Mouse (Mus musculus) hindbrain, embryonic 14.5 days (tissue): Measurements from ENCODE around the gene Arntl2. TPM values are rescaled to one million over a fixed set of nuclear protein-coding genes. Genes with fewer than 3 reads are reported as not detected.
A peak's percentile ranks its signal among the peaks of the same experiment; 100 is the strongest.

Source experiments
- ATAC-seq: fragments of 200-750 bp; cut with Nextera tagmentation; 2 replicates; pipeline ENCODE4 v1.8.0; 2017; ENCODE audit warnings: moderate number of reproducible peaks, mild to moderate bottlenecking, moderate TSS enrichment, moderate library complexity; ENCODE audit not compliant: low FRiP score
- DNase-seq: peaks from one replicate; pipeline ENCODE4 v3.0.0-alpha.2; 2015; ENCODE audit warnings: low spot score
- H3K27ac ChIP-seq: fragments of 300-500 bp; sonication (generic); 2 replicates; pipeline ENCODE4 v1.5.1; 2014; ENCODE audit warnings: mild to moderate bottlenecking, moderate library complexity
- H3K27me3 ChIP-seq: fragments of 300-500 bp; sonication (generic); 2 replicates; pipeline ENCODE4 v1.6.1; 2014; ENCODE audit warnings: mild to moderate bottlenecking, low read length, mixed read lengths; ENCODE audit not compliant: control insufficient read depth, insufficient read depth
- H3K36me3 ChIP-seq: fragments of 300-500 bp; sonication (generic); replicated peaks from 2 replicates; pipeline ENCODE4 v1.6.1; 2014; ENCODE audit not compliant: control insufficient read depth, insufficient read depth
- H3K4me1 ChIP-seq: fragments of 300-500 bp; sonication (generic); replicated peaks from 2 replicates; pipeline ENCODE4 v1.6.1; 2014; ENCODE audit warnings: antibody characterized with exemption, low read length, mixed read lengths; ENCODE audit not compliant: control insufficient read depth, insufficient read depth
- H3K4me2 ChIP-seq: fragments of 300-500 bp; sonication (generic); replicated peaks from 2 replicates; pipeline ENCODE4 v1.6.1; 2014; ENCODE audit warnings: mild to moderate bottlenecking, moderate library complexity
- H3K4me3 ChIP-seq: fragments of 300-500 bp; sonication (generic); replicated peaks from 2 replicates; pipeline ENCODE4 v1.5.1; 2014; ENCODE audit warnings: mild to moderate bottlenecking, low read length
- H3K9ac ChIP-seq: fragments of 300-500 bp; sonication (generic); 2 replicates; pipeline ENCODE4 v1.6.1; 2014
- H3K9me3 ChIP-seq: fragments of 300-500 bp; sonication (generic); 2 replicates; pipeline ENCODE4 v1.6.1; 2016; ENCODE audit warnings: low read length; ENCODE audit not compliant: control insufficient read depth
- WGBS: fragments of 180-500 bp; shearing (Covaris S2); extraction: QIAGEN DNeasy Blood & Tissue Kit; methylation state at CpG from one replicate; pipeline ENCODE4 v1.1.7; 2014; 5-methylcytosine and 5-hydroxymethylcytosine counted together
- polyA plus RNA-seq: library from polyadenylated mRNA; unstranded; fragments of >200 nt; fragmentation: Nextera tagmentation; extraction: Ambion mirVana; gene quantifications from 2 replicates; pipeline ENCODE4 v1.2.1, GENCODE M21; 2014

The Arntl2 gene
- polyA plus RNA-seq, 1 experiment from 2014 or later: 2.5 TPM

GRCm38 (mm10) chr6:146837316-146837715 is 41.5 kb downstream of the Arntl2 start:
- no peak overlapping the region for H3K4me2 ChIP-seq
- no peaks in the 10 kb centered on the region for H3K27me3 ChIP-seq
- no peaks in the 10 kb centered on the region for H3K9me3 ChIP-seq
- H3K36me3 ChIP-seq: no peaks in the 10 kb centered on the region
- DNase-seq (no peak), ATAC-seq (no peak)
- no peak overlapping the region for H3K4me3 ChIP-seq
- H3K27ac ChIP-seq: no peak overlapping the region
- H3K4me1 ChIP-seq: no peaks in the 10 kb centered on the region
- 82% methylated on average over 7 of the region's 7 CpGs for WGBS
- no peak overlapping the region for H3K9ac ChIP-seq

GRCm38 (mm10) chr6:146838366-146838765 is 42.5 kb downstream of the Arntl2 start:
- DNase-seq (no peak), ATAC-seq (no peak)
- Histone ChIP-seq H3K27me3 (no peaks in the 10 kb centered on the region), H3K36me3 (no peaks in the 10 kb centered on the region), H3K9ac (no peak overlapping the region), H3K4me1 (no peaks in the 10 kb centered on the region), H3K4me2 (no peak overlapping the region), H3K9me3 (no peaks in the 10 kb centered on the region), H3K27ac (no peak overlapping the region), H3K4me3 (no peak overlapping the region)
- 93% methylated on average over 5 of the region's 5 CpGs for WGBS

DNA sequence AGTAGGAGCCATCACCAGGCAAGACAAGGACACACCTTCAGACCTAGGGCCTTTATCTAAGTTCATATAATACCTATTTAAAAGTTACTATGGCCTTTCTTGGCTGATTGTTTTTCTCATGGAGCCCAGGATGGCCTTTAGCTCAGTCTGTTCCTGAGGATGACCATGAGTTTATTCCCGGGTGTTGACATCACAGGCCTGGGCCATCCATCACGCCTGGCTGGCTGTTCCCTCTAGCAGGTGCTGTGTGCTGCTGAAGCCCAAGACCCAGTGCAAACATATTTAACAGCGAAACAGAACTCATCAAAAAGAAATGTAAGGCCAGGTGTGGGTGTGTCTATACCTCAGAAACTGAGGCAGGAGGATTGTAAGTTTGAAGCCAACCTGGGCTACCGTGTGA is 43.0 kb downstream of the Arntl2 start:
- no peak for ATAC-seq
- WGBS: 91% methylated on average over 4 of the region's 4 CpGs
- no peak overlapping the region for H3K9ac ChIP-seq

DNA sequence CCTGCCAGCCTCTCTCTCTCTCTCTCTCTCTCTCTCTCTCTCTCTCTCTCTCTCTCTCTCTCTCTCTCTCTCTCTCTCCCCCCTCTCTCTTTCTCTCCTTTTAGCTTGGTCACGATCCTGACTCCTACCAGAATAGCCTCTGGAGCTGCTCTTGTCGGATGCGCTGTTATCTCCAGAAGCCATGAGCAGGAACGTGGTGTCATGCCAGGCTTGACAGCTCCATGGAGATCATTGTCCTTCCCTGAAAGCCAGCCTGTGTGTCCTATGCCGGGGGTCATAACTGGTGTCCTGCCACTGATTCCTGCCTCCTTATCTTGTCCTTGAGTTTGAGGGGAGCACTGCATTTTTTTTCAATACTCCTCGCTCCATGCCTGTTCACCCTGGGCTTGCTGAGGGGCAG is 49.0 kb downstream of the Arntl2 start:
- no peak for DNase-seq
- WGBS: 82% methylated on average over 6 of the region's 6 CpGs

More for the DNA sequence above, 43.0 kb downstream of the Arntl2 start:
- Histone ChIP-seq H3K4me2 (no peak overlapping the region), H3K4me3 (no peak overlapping the region), H3K27ac (no peak overlapping the region), H3K36me3 (no peaks in the 10 kb centered on the region), H3K27me3 (no peaks in the 10 kb centered on the region), H3K9me3 (no peaks in the 10 kb centered on the region), H3K4me1 (no peaks in the 10 kb centered on the region)
- no peak for DNase-seq

DNA sequence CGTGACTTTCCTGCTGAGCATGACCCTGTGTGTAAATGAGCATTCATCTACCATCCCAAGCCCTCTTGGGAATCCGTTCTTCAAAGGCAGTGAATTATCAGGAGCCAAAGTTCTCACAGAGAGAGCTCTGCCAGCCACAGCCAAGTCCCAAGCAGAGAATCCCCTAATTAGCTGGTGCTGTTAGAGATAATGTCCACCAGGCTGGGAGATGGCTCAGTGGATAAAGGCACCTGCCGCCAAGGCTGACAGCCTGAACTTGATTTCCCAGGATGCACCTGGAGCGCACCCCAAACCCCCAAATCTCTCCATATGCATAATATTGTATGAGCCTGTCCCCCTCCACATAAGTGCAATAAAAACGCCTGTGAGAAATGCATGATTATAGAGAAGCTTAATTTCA is 49.5 kb downstream of the Arntl2 start:
- H3K4me1 ChIP-seq: no peaks in the 10 kb centered on the region
- no peaks in the 10 kb centered on the region for H3K9me3 ChIP-seq
- H3K4me2 ChIP-seq: no peak overlapping the region
- no peak for DNase-seq
- H3K36me3 ChIP-seq: no peaks in the 10 kb centered on the region
- 75% methylated on average over 5 of the region's 5 CpGs for WGBS
- H3K9ac ChIP-seq: no peak overlapping the region
- H3K27ac ChIP-seq: no peak overlapping the region
- ATAC-seq: no peak
- H3K4me3 ChIP-seq: no peak overlapping the region
- no peaks in the 10 kb centered on the region for H3K27me3 ChIP-seq

More for the DNA sequence above, 49.0 kb downstream of the Arntl2 start:
- no peaks in the 10 kb centered on the region for H3K36me3 ChIP-seq
- H3K4me2 ChIP-seq: no peak overlapping the region
- H3K27ac ChIP-seq: no peak overlapping the region
- H3K4me3 ChIP-seq: no peak overlapping the region
- no peaks in the 10 kb centered on the region for H3K4me1 ChIP-seq
- H3K9ac ChIP-seq: no peak overlapping the region
- H3K27me3 ChIP-seq: no peaks in the 10 kb centered on the region
- ATAC-seq: no peak
- no peaks in the 10 kb centered on the region for H3K9me3 ChIP-seq

DNA sequence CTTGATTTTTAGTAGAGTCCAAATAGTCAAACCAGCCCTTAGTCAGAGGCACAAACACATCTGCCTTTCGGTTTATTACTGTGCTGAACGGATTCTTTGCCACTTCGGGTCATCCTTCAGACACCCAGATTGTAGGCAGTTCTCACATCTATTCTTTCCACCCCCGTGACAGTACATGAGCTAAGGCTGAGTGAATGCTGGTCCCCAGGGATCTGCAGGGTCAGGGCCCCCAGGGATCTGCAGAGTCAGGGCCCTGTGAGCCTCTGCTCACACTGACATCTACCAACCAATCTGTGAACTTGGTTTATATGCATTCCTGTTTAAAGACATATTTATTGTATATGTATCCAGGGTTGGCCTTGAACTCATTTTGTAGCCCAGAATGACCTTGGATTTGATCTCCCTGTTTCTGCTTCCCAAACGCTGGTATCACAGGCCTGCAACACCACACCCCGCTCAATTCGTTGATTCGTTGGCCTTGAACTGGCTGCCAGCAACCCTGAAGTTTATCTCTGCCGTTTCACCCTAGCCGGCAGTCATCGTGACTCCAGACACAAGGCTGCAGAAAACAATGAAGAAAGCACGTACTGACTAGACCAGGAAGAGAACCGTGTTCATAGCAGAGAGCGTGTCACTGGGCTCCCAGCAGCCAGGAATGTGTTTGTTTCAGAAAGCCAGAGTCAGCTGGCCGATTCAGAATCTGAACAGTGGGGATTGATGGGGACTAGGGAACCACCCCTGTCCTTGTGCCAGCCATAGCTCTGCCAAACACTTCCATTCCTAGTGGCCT is 50.3 kb downstream of the Arntl2 start:
- WGBS: 71% methylated on average over 15 of the region's 15 CpGs
- Histone ChIP-seq H3K4me3 (no peak overlapping the region), H3K9ac (no peak overlapping the region), H3K4me1 (no peaks in the 10 kb centered on the region), H3K9me3 (no peaks in the 10 kb centered on the region), H3K36me3 (no peaks in the 10 kb centered on the region), H3K27me3 (no peaks in the 10 kb centered on the region), H3K27ac (no peak overlapping the region), H3K4me2 (no peak overlapping the region)
- ATAC-seq (peak; percentile 49; the same call in 1 of the 2 replicates), DNase-seq (no peak)

DNA sequence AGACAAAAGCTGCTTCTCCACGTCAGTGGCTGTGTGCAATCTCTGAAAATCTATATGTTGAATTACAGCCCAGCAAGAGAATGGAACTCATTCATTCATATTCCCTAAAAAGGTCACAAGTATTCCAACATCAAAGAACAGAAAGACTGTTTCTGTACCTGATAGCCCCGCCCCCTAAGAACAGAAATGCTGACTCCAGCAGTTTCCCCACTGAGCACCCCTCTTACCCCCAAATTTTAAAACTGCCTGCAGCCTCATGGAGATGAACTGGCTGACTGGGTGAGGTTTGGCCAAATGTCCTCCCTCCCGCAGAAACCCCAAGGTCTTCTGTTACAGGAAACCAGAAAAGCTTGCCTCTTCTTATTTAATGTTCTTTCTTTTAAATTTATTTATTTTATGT is 51.5 kb downstream of the Arntl2 start:
- H3K27ac ChIP-seq: no peak overlapping the region
- no peaks in the 10 kb centered on the region for H3K27me3 ChIP-seq
- H3K9ac ChIP-seq: no peak overlapping the region
- WGBS: 83% methylated on average over 3 of the region's 3 CpGs
- H3K9me3 ChIP-seq: no peaks in the 10 kb centered on the region
- H3K36me3 ChIP-seq: no peaks in the 10 kb centered on the region
- no peak overlapping the region for H3K4me3 ChIP-seq
- no peak for ATAC-seq
- H3K4me2 ChIP-seq: no peak overlapping the region
- H3K4me1 ChIP-seq: no peaks in the 10 kb centered on the region
- no peak for DNase-seq

- Histone ChIP-seq H3K27ac (no peak overlapping the region), H3K4me3 (no peak overlapping the region), H3K36me3 (no peaks in the 10 kb centered on the region), H3K4me1 (no peaks in the 10 kb centered on the region), H3K4me2 (no peak overlapping the region), H3K9me3 (no peaks in the 10 kb centered on the region), H3K9ac (no peak overlapping the region), H3K27me3 (no peaks in the 10 kb centered on the region)
- ATAC-seq: no peak
- WGBS: 91% methylated on average over 3 of the region's 3 CpGs
- DNase-seq: no peak
Measured at GRCm38 (mm10) chr6:146848281-146848680, 52.4 kb downstream of the Arntl2 start.

DNA sequence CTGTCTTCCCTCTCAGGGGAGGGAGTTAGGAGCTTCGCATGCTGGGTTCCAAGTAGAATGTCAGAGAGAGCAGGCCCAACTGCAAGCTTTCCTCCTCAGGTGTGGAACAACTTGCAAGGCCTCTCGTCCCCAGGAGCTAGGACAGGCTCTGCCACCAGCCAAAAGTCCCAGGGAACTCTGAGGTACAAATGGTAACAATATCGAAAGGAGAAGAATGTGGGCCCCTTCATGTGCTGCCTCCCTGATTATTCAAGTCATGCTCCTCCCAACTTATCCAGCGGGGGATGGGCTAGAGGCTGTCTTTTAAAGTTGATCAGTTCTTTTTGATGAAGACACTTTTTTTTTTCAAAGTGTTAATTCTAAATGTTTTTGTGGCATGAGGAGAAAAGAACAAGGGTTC is 54.2 kb downstream of the Arntl2 start, which contains the start of gene Smco2:
Gene Smco2, plus strand, starts transcription at position 55 of the 400 bp plus-strand sequence.
- Histone ChIP-seq H3K36me3 (no peaks in the 10 kb centered on the region), H3K27me3 (no peaks in the 10 kb centered on the region), H3K9me3 (no peaks in the 10 kb centered on the region), H3K4me1 (no peaks in the 10 kb centered on the region), H3K9ac (no peak within 1 kb of the TSS), H3K27ac (no peak within 1 kb of the TSS), H3K4me3 (no peak within 1 kb of the TSS), H3K4me2 (no peak within 1 kb of the TSS)
- no peak for ATAC-seq
- no peak for DNase-seq
- 65% methylated on average over 4 of the region's 4 CpGs for whole genome bisulfite sequencing
